Mouse (Mus musculus) CH12.LX (cell line): ENCODE measurements around the gene Prdm10. TPM values are rescaled to one million over a fixed set of nuclear protein-coding genes. Genes with fewer than 3 reads are reported as not detected.
A peak's percentile ranks its signal among the peaks of the same experiment; 100 is the strongest.

Experiments
- DNase-seq: peaks from one replicate; pipeline ENCODE4 v3.0.0-alpha.2; 2013; ENCODE audit errors: extremely low read depth
- H3K27ac ChIP-seq: 2 replicates; pipeline ENCODE4 v1.5.1; 2012; ENCODE audit warnings: low read depth, mild to moderate bottlenecking, control low read depth, moderate library complexity; ENCODE audit not compliant: insufficient read depth
- H3K27me3 ChIP-seq: replicated peaks from 2 replicates; pipeline ENCODE3; 2012; ENCODE audit warnings: inconsistent platforms
- H3K36me3 ChIP-seq, 2 experiments: replicated peaks in 1 of 2; 2 replicates each; pipeline versions ENCODE3 to v1.6.1; 2012; ENCODE audit warnings: inconsistent platforms in 1 of 2, low read length in 1 of 2, mild to moderate bottlenecking in 1 of 2, mixed read lengths in 1 of 2, moderate library complexity in 1 of 2; ENCODE audit not compliant: control insufficient read depth in 1 of 2, insufficient read depth in 1 of 2
- H3K4me1 ChIP-seq, 2 experiments: 2 replicates each; pipeline ENCODE4 v1.6.1; 2012; ENCODE audit warnings: inconsistent platforms in 1 of 2, moderate library complexity in 1 of 2; ENCODE audit not compliant: insufficient read depth in 2 of 2, control insufficient read depth in 1 of 2
- H3K4me2 ChIP-seq: 2 replicates; pipeline ENCODE4 v1.6.1; 2012; ENCODE audit warnings: low read depth, mild to moderate bottlenecking, control low read depth; ENCODE audit not compliant: poor library complexity, insufficient read depth, severe bottlenecking
- H3K4me3 ChIP-seq, 3 experiments: fragments of 150-350 bp in 1 of 3; sonication (generic) in 1 of 3; replicated peaks in 1 of 3; 2 replicates each; pipeline versions ENCODE3 to v1.5.1; 2011 to 2012; ENCODE audit warnings: low read depth in 2 of 3, low read length in 2 of 3, mild to moderate bottlenecking in 2 of 3, moderate library complexity in 2 of 3, control low read depth in 1 of 3, improper control_type of control experiment in 1 of 3, inconsistent platforms in 1 of 3, mixed read lengths in 1 of 3; ENCODE audit not compliant: poor library complexity in 1 of 3
- H3K79me2 ChIP-seq: replicated peaks from 2 replicates; pipeline ENCODE4 v1.6.1; 2012; ENCODE audit warnings: mild to moderate bottlenecking, moderate library complexity; ENCODE audit not compliant: control insufficient read depth, poor library complexity, insufficient read depth, severe bottlenecking; ENCODE audit errors: extremely low read depth
- H3K9ac ChIP-seq: 2 replicates; pipeline ENCODE4 v1.6.1; 2012; ENCODE audit warnings: low read depth, mild to moderate bottlenecking, control low read depth, moderate library complexity; ENCODE audit not compliant: insufficient read depth
- H3K9me3 ChIP-seq: replicated peaks from 2 replicates; pipeline ENCODE3; 2012; ENCODE audit warnings: low read length, inconsistent platforms, mixed read lengths
- BHLHE40 ChIP-seq: IDR thresholded peaks from 2 replicates; pipeline ENCODE4 v1.6.1; 2011; ENCODE audit warnings: mild to moderate bottlenecking, low read depth, low read length, improper control_type of control experiment
- CHD1 ChIP-seq: IDR thresholded peaks from 2 replicates; pipeline ENCODE4 v1.6.1; 2012; ENCODE audit warnings: low read depth, low read length, improper control_type of control experiment, inconsistent platforms
- CHD2 ChIP-seq: IDR thresholded peaks from 2 replicates; pipeline ENCODE4 v1.6.1; 2011; ENCODE audit warnings: low read length, improper control_type of control experiment
- CTCF ChIP-seq, 2 experiments: IDR thresholded peaks in 1 of 2; conservative IDR thresholded peaks in 1 of 2; 2 replicates each; pipeline ENCODE4 v1.5.1; 2011 to 2012; ENCODE audit warnings: low read depth in 2 of 2, low read length in 2 of 2, improper control_type of control experiment in 1 of 2, inconsistent platforms in 1 of 2, mild to moderate bottlenecking in 1 of 2, moderate library complexity in 1 of 2
- E2F4 ChIP-seq: IDR thresholded peaks from 2 replicates; pipeline ENCODE4 v1.6.1; 2011; ENCODE audit warnings: low read depth, low read length, improper control_type of control experiment; ENCODE audit not compliant: insufficient replicate concordance
- ELF1 ChIP-seq: IDR thresholded peaks from 2 replicates; pipeline ENCODE4 v1.6.1; 2014; ENCODE audit warnings: low read depth, mild to moderate bottlenecking, inconsistent platforms, low read length, improper control_type of control experiment
- EP300 ChIP-seq: IDR thresholded peaks from 2 replicates; pipeline ENCODE4 v1.6.1; 2011; ENCODE audit warnings: low read length, improper control_type of control experiment
- ETS1 ChIP-seq: conservative IDR thresholded peaks from 2 replicates; pipeline ENCODE4 v1.6.1; 2012; ENCODE audit warnings: low read depth, mild to moderate bottlenecking, inconsistent platforms, low read length, improper control_type of control experiment, moderate library complexity
- GABPA ChIP-seq: IDR thresholded peaks from 2 replicates; pipeline ENCODE4 v1.6.1; 2012; ENCODE audit warnings: low read depth, low read length, improper control_type of control experiment, inconsistent platforms; ENCODE audit not compliant: insufficient replicate concordance
- HCFC1 ChIP-seq: IDR thresholded peaks from 2 replicates; pipeline ENCODE4 v1.6.1; 2012; ENCODE audit warnings: low read depth, mild to moderate bottlenecking, inconsistent platforms, low read length, improper control_type of control experiment
- IRF4 ChIP-seq: IDR thresholded peaks from 2 replicates; pipeline ENCODE4 v1.6.1; 2014; ENCODE audit warnings: low read depth, mild to moderate bottlenecking, inconsistent platforms, low read length, improper control_type of control experiment
- JUN ChIP-seq: IDR thresholded peaks from 2 replicates; pipeline ENCODE4 v1.6.1; 2011; ENCODE audit warnings: low read depth, mild to moderate bottlenecking, low read length, improper control_type of control experiment, moderate library complexity; ENCODE audit not compliant: insufficient read depth
- JUND ChIP-seq: conservative IDR thresholded peaks from 2 replicates; pipeline ENCODE4 v1.6.1; 2011; ENCODE audit warnings: low read depth, low read length, improper control_type of control experiment
- KAT2A ChIP-seq: IDR thresholded peaks from 2 replicates; pipeline ENCODE4 v1.6.1; 2012; ENCODE audit warnings: low read length, improper control_type of control experiment, inconsistent platforms; ENCODE audit not compliant: insufficient replicate concordance
- MAFK ChIP-seq: IDR thresholded peaks from 2 replicates; pipeline ENCODE4 v1.6.1; 2011; ENCODE audit warnings: low read length, improper control_type of control experiment; ENCODE audit not compliant: insufficient replicate concordance
- MAX ChIP-seq: IDR thresholded peaks from 2 replicates; pipeline ENCODE4 v1.6.1; 2011; ENCODE audit warnings: low read length, improper control_type of control experiment
- MAZ ChIP-seq: IDR thresholded peaks from 2 replicates; pipeline ENCODE4 v1.6.1; 2012; ENCODE audit warnings: low read depth, mild to moderate bottlenecking, inconsistent platforms, low read length, improper control_type of control experiment, moderate library complexity
- MEF2A ChIP-seq: IDR thresholded peaks from 2 replicates; pipeline ENCODE4 v1.6.1; 2014; ENCODE audit warnings: low read depth, mild to moderate bottlenecking, inconsistent platforms, low read length, improper control_type of control experiment, borderline replicate concordance
- MXI1 ChIP-seq: IDR thresholded peaks from 2 replicates; pipeline ENCODE4 v1.6.1; 2011; ENCODE audit warnings: mild to moderate bottlenecking, low read depth, low read length, improper control_type of control experiment
- MYC ChIP-seq: IDR thresholded peaks from 2 replicates; pipeline ENCODE4 v1.6.1; 2011; ENCODE audit warnings: low read depth, mild to moderate bottlenecking, improper control_type of control experiment, low read length
- NELFE ChIP-seq: IDR thresholded peaks from 2 replicates; pipeline ENCODE4 v1.6.1; 2011; ENCODE audit warnings: low read depth, low read length, improper control_type of control experiment
- NRF1 ChIP-seq: IDR thresholded peaks from 2 replicates; pipeline ENCODE4 v1.6.1; 2014; ENCODE audit warnings: low read depth, mild to moderate bottlenecking, inconsistent platforms, low read length, improper control_type of control experiment, moderate library complexity
- PAX5 ChIP-seq: IDR thresholded peaks from 2 replicates; pipeline ENCODE4 v1.6.1; 2012; ENCODE audit warnings: low read length, inconsistent platforms, mixed read lengths
- POLR2A ChIP-seq: IDR thresholded peaks from 2 replicates; pipeline ENCODE4 v1.6.1; 2011; ENCODE audit warnings: low read depth, mild to moderate bottlenecking, improper control_type of control experiment, low read length
- POLR2AphosphoS2 ChIP-seq: IDR thresholded peaks from 2 replicates; pipeline ENCODE4 v1.6.1; 2011; ENCODE audit warnings: low read depth, low read length, improper control_type of control experiment
- RAD21 ChIP-seq: IDR thresholded peaks from 2 replicates; pipeline ENCODE4 v1.6.1; 2011; ENCODE audit warnings: low read depth, mild to moderate bottlenecking, low read length, improper control_type of control experiment, moderate library complexity
- RCOR1 ChIP-seq: conservative IDR thresholded peaks from 2 replicates; pipeline ENCODE4 v1.6.1; 2012; ENCODE audit warnings: low read depth, mild to moderate bottlenecking, inconsistent platforms, low read length, improper control_type of control experiment
- SIN3A ChIP-seq: IDR thresholded peaks from 2 replicates; pipeline ENCODE4 v1.6.1; 2012; ENCODE audit warnings: low read length, improper control_type of control experiment, inconsistent platforms
- SMC3 ChIP-seq: IDR thresholded peaks from 2 replicates; pipeline ENCODE4 v1.6.1; 2011; ENCODE audit warnings: low read depth, low read length, improper control_type of control experiment
- TBP ChIP-seq: conservative IDR thresholded peaks from 2 replicates; pipeline ENCODE4 v1.6.1; 2011; ENCODE audit warnings: low read depth, low read length, improper control_type of control experiment
- TCF12 ChIP-seq: IDR thresholded peaks from 2 replicates; pipeline ENCODE4 v1.6.1; 2014; ENCODE audit warnings: low read depth, mild to moderate bottlenecking, inconsistent platforms, low read length, improper control_type of control experiment
- UBTF ChIP-seq: IDR thresholded peaks from 2 replicates; pipeline ENCODE4 v1.6.1; 2012; ENCODE audit warnings: low read depth, mild to moderate bottlenecking, inconsistent platforms, low read length, improper control_type of control experiment, moderate library complexity
- USF1 ChIP-seq: IDR thresholded peaks from 2 replicates; pipeline ENCODE4 v1.6.1; 2014; ENCODE audit warnings: low read depth, mild to moderate bottlenecking, inconsistent platforms, low read length, improper control_type of control experiment
- USF2 ChIP-seq: conservative IDR thresholded peaks from 2 replicates; pipeline ENCODE4 v1.6.1; 2011; ENCODE audit warnings: low read depth, low read length, improper control_type of control experiment
- ZC3H11A ChIP-seq: IDR thresholded peaks from 2 replicates; pipeline ENCODE4 v1.6.1; 2012; ENCODE audit warnings: low read depth, mild to moderate bottlenecking, inconsistent platforms, low read length, improper control_type of control experiment
- ZKSCAN1 ChIP-seq: IDR thresholded peaks from 2 replicates; pipeline ENCODE4 v1.6.1; 2012; ENCODE audit warnings: low read depth, inconsistent platforms, low read length, improper control_type of control experiment, borderline replicate concordance
- ZMIZ1 ChIP-seq: IDR thresholded peaks from 2 replicates; pipeline ENCODE4 v1.6.1; 2012; ENCODE audit warnings: low read depth, mild to moderate bottlenecking, inconsistent platforms, low read length, improper control_type of control experiment
- ZNF384 ChIP-seq: IDR thresholded peaks from 2 replicates; pipeline ENCODE4 v1.6.1; 2012; ENCODE audit warnings: low read depth, low read length, improper control_type of control experiment, inconsistent platforms
- dilution Hi-C: fragments of 300-500 bp; cut with MboI; formaldehyde crosslinking; loops from 2 replicates; pipeline ENCODE4 v1.14.3; 2020; ENCODE audit warnings: low sequenced_read_pairs; ENCODE audit not compliant: extremely low pct_unique_long_range_greater_than_20kb, extremely low pct_ligation_motif_present
- in situ Hi-C: fragments of 300-500 bp; cut with MboI; formaldehyde crosslinking; loops from 3 replicates; pipeline ENCODE4 v1.14.3; 2019; ENCODE audit warnings: low sequenced_read_pairs, low pct_ligation_motif_present, low pct_unique_long_range_greater_than_20kb, mixed read lengths
- polyA plus RNA-seq: library from polyadenylated mRNA; unstranded; fragments of >175 nt; gene quantifications from 2 replicates; pipeline ENCODE4 v1.2.1, GENCODE M21; 2012; ENCODE audit warnings: low read depth; ENCODE audit not compliant: insufficient read length
- total RNA-seq, 2 experiments: library from RNA; depleted of rRNA; stranded (reverse); fragments of 300-350 nt in 1 of 2; fragments of >200 nt in 1 of 2; gene quantifications; 2 replicates each; pipeline ENCODE4 v1.2.3; 2012 to 2014

Gene Prdm10
- total and polyA plus RNA-seq, 3 experiments: 4.5 to 6.7 (median 4.7) TPM

- Histone ChIP-seq H3K36me3 (peaks cover 0 to 5% of the 10 kb centered on the region in 2 experiments), H3K9ac (peak overlapping the region; percentile 75), H3K9me3 (no peaks in the 10 kb centered on the region), H3K27me3 (no peaks in the 10 kb centered on the region), H3K4me1 (peaks cover 0 to 34% of the 10 kb centered on the region in 2 experiments; a peak in 2 of 4 replicates), H3K79me2 (no peaks in the 10 kb centered on the region), H3K4me2 (peak overlapping the region; percentile 59), H3K4me3 (peak overlapping the region; percentile 79 to 82 (median 79)), H3K27ac (peak overlapping the region; percentile 80)
- TF ChIP-seq USF1 (no peak), POLR2A (peak; percentile 83), SMC3 (no peak), IRF4 (no peak; the same call in 1 of the 2 replicates), TBP (peak; percentile 56), E2F4 (peak; percentile 16; the same call in 1 of the 2 replicates), GABPA (no peak), ZKSCAN1 (no peak), TCF12 (peak; percentile 64; the same call in 1 of the 2 replicates), MYC (no peak), JUN (no peak), KAT2A (no peak), PAX5 (no peak), MAZ (0 out of 2 replicates have a peak, but pooled peaks have one; percentile 14), ZC3H11A (no peak), RAD21 (no peak; the same call in 1 of the 2 replicates), MEF2A (peak; percentile 43; the same call in 1 of the 2 replicates), RCOR1 (no peak), UBTF (peak; percentile 72), MAX (peak; percentile 53; the same call in 1 of the 2 replicates), CHD2 (no peak), SIN3A (no peak), JUND (no peak), NRF1 (peak; percentile 51), ELF1 (no peak), USF2 (no peak), CTCF (conservative IDR thresholded peaks at IDR 0.05 in 1 of 2, IDR thresholded peaks at IDR 0.05 in 1 of 2; ENCODE audit: low read depth in 2 of 2, low read length in 2 of 2) (no peak), EP300 (no peak), CHD1 (no peak), ZMIZ1 (peak; percentile 71), ZNF384 (no peak), MAFK (no peak), POLR2AphosphoS2 (no peak), HCFC1 (peak; percentile 27; the same call in 1 of the 2 replicates), BHLHE40 (no peak), MXI1 (peak; percentile 60; the same call in 1 of the 2 replicates), NELFE (peak; percentile 83), ETS1 (no peak)
- in situ Hi-C loops (no loop called here), dilution Hi-C loops (no loop called here)
- DNase-seq: no peak
Measured at GRCm38 (mm10) chr9:31279885-31280365, 413 bp upstream of the Prdm10 start.
